Mouse (Mus musculus) Patski (cell line): ENCODE results near the gene Stip1. TPM values are rescaled to one million over a fixed set of nuclear protein-coding genes. Genes with fewer than 3 reads are reported as not detected.
"Not testable (repeated sequence)": the region's sequence is repeated elsewhere in the genome, so short reads cannot be mapped to it uniquely, and the experiment has no call there.

Experiments used
- ATAC-seq: fragments of 100-300 bp; one replicate; pipeline ENCODE4 v1.8.0; 2021
- CTCF ChIA-PET: fragments of 350-600 bp; sonication (Branson Sonifier 250); formaldehyde crosslinking; loops from one replicate; lab custom pipeline; 2022; ENCODE audit warnings: inconsistent platforms; lab: Charles Lee
- POLR2A ChIA-PET: fragments of 350-600 bp; sonication (Branson Sonifier 250); formaldehyde crosslinking; loops from one replicate; lab custom pipeline; 2022; ENCODE audit warnings: antibody characterized with exemption, inconsistent platforms; lab: Charles Lee
- DNase-seq: peaks from one replicate; pipeline ENCODE4 v3.0.0-alpha.2; 2011; ENCODE audit warnings: low read depth, low spot score
- H3K27me3 ChIP-seq: fragments of 371-371 bp; one replicate; pipeline ENCODE4 v1.5.1; 2021
- CTCF ChIP-seq: fragments of 100-300 bp; IDR thresholded peaks from one replicate; pipeline ENCODE4 v1.5.1; 2021
- in situ Hi-C: fragments of 300-500 bp; cut with MboI; formaldehyde crosslinking; loops from 3 replicates; pipeline ENCODE4 v1.11.1; 2018; ENCODE audit warnings: low pct_unique_long_range_greater_than_20kb, mixed read lengths
- polyA plus RNA-seq: library from polyadenylated mRNA; unstranded; gene quantifications from one replicate; pipeline ENCODE4 v1.2.3, GENCODE M21; 2021

The Stip1 gene
- polyA plus RNA-seq, 1 experiment from 2014 or later, result 301 TPM

DNA sequence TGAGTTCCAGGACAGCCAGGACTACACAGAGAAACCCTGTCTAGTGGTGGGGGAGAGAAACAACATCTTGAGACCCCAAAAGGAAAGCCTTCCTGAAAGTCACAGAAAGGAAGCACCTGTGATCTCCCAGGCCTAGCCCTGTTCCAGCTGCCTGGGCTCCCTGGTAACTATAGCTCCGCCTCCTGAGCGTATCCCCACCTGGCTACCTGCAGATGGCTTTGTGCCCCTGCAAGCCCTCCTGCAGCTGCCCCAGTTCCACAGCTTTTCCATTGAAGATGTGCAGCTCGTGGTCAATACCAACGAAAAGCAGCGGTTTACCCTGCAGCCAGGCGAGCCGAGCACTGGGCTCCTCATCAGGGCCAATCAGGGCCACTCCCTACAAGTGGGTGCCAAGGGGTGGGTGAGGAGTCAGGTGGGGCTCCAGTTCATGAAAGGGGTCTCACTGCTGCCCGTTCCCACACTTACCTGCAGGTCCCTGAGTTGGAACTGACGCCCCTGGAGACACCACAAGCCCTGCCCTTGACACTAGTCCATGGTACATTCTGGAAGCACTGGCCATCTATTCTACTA, 42.0 kb downstream of the Stip1 start:
- no peaks in the 10 kb centered on the region for H3K27me3 ChIP-seq
- ChIA-PET POLR2A (interaction anchor here (1.1 to 2.7 kb wide), 4 partner anchors 16 to 57 kb away, joined by 3 to 8 read pairs (median 3); no protein-coding TSS in a partner anchor), CTCF (interaction anchor here (3.0 kb wide), 1 partner anchor 19 kb away, joined by 15 read pairs; the partner anchor contains the start of gene Fkbp2)
- DNase-seq, result no peak
- in situ Hi-C loops, result no loop called here
- ATAC-seq, result no peak
- no peak for TF ChIP-seq CTCF

DNA sequence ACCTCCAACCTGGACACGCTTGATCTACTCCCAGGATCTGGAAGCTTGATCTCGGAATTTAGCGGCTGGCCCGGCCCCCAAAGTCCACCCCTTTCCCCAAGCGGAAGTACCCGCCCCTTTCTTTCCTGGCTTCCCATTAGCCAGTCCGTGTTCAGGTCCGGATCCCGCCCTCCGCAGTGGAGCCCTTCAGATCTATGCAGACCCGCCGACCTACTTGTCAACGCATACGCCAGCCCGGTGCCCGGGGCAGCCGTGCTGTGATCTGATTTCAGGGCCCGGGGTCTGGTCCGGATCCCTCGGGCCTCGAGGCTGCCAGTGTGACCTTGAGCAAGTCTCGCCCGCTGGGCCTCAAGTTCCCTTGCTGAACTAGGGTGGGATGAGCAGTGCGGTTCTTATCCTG, 43.8 kb downstream of the Stip1 start, which contains the start of the genes Nudt22 and Trpt1:
Gene Nudt22, minus strand, starts transcription at position 112 of the 400 bp plus-strand sequence.
Gene Trpt1, plus strand, starts transcription at position 126 of the 400 bp plus-strand sequence.
- ATAC-seq, result peak; percentile 73
- ChIA-PET POLR2A (interaction anchor here (0.5 to 2.7 kb wide), 11 partner anchors 9 to 44 kb away, joined by 3 to 12 read pairs (median 6); partner anchors contain the start of genes Plcb3, Ppp1r14b, Stip1 and Vegfb), CTCF (interaction anchor here (0.8 to 3.0 kb wide), 3 partner anchors 17 to 24 kb away, joined by 3 to 15 read pairs (median 4); partner anchors contain the start of gene Fkbp2)
- H3K27me3 ChIP-seq, result no peaks in the 10 kb centered on the region
- in situ Hi-C loops, result no loop called here
- TF ChIP-seq CTCF, result no peak
- DNase-seq, result no peak

GRCm38 (mm10) chr19:6995255-6995991, 44.3 kb downstream of the Stip1 start:
- H3K27me3 ChIP-seq, result no peaks in the 10 kb centered on the region
- ChIA-PET CTCF (interaction anchor here (0.8 to 3.0 kb wide), 3 partner anchors 16 to 25 kb away, joined by 3 to 15 read pairs (median 4); partner anchors contain the start of gene Fkbp2), POLR2A (interaction anchor here (0.6 to 2.7 kb wide), 9 partner anchors 8 to 54 kb away, joined by 3 to 12 read pairs (median 6); partner anchors contain the start of genes Bad, Plcb3, Stip1 and Vegfb)
- ATAC-seq (no peak), DNase-seq (no peak)
- in situ Hi-C loops, result no loop called here
- TF ChIP-seq CTCF, result no peak

DNA sequence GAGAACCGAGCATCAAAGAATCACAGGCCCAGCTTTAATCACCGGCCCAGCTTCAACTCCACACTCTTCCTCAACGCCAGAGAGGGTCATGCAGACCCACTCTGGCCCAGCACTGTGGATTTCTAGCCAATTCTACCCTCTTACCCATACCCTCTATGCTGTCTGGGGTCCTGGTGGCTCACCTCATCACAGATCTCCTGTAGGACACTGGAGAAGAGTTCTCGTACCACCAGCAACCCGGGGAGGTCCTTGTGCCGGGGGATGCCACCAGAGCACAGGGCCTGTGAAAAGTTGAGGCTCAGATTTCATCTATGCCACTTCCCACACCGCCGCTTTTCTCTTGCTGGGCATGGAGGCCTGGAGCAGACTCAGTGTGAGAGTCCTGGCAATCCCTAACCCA, 45.3 kb downstream of the Stip1 start:
- in situ Hi-C loops, result no loop called here
- DNase-seq (no peak), ATAC-seq (no peak)
- TF ChIP-seq CTCF, result no peak
- H3K27me3 ChIP-seq, result no peaks in the 10 kb centered on the region
- POLR2A ChIA-PET, result interaction anchor here (1.1 to 2.4 kb wide), 5 partner anchors 7 to 53 kb away, joined by 3 to 12 read pairs (median 6); partner anchors contain the start of genes Bad, Stip1 and Vegfb
- CTCF ChIA-PET, result no interaction called here

- ChIA-PET CTCF (no interaction called here), POLR2A (no interaction called here)
- in situ Hi-C loops, result no loop called here
- TF ChIP-seq CTCF, result no peak
- DNase-seq (no peak), ATAC-seq (no peak)
- no peaks in the 10 kb centered on the region for H3K27me3 ChIP-seq
These were observed 45.8 kb downstream of the Stip1 start for GRCm38 (mm10) chr19:6994002-6994401.

DNA sequence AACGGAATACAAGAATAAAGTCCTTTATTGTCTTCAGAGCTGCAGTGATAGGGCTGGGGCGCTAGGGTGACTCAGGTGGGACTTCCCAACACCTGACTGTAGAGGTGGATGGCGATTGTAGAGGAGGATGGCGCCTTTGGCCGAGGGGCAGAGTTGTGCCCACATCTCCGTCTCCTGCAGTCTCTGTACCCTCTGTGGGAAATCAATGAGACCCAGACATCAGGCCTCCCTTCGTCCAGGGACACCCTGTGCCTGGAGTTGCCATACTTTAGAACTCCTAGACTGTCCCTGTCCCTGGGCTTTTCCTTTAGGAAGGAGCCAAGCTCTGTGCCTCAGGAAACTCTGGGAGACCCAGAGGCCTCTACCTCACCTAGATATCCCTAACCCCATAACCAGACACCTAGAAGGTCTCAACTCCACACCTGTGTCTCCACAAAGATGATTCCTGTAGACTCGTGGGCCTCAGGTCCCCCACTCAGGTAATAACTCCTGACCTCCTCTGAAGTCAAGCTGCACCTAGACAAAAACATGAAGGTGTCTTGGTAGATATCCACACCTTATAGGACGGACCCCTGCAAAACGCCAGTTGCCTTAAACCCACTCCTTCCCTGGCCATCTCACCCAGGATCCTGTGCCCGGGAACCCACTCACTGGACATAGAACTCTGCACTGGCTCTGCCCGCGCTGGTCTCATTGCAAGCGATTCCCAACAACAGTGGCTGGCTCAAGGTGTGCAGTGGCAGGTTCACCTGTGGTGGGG, 46.6 kb downstream of the Stip1 start:
- no peak for TF ChIP-seq CTCF
- no peak for ATAC-seq
- POLR2A ChIA-PET, result no interaction called here
- DNase-seq, result no peak
- no peaks in the 10 kb centered on the region for H3K27me3 ChIP-seq
- CTCF ChIA-PET, result interaction anchor here (2.9 kb wide), 1 partner anchor 14 kb away, joined by 9 read pairs; no protein-coding TSS in a partner anchor
- in situ Hi-C loops, result no loop called here

- TF ChIP-seq CTCF, result no peak
- H3K27me3 ChIP-seq, result no peaks in the 10 kb centered on the region
- DNase-seq, result no peak
- in situ Hi-C loops, result no loop called here
- ATAC-seq, result peak; percentile 70
- ChIA-PET POLR2A (interaction anchor here (0.8 to 1.3 kb wide), 3 partner anchors 10 to 40 kb away, joined by 3 to 4 read pairs (median 3); no protein-coding TSS in a partner anchor), CTCF (interaction anchor here (2.9 kb wide), 1 partner anchor 13 kb away, joined by 9 read pairs; no protein-coding TSS in a partner anchor)
These were observed 47.5 kb downstream of the Stip1 start, which contains the start of gene Dnajc4 for GRCm38 (mm10) chr19:6992011-6992858. Gene Dnajc4 (minus strand): TSS chr19:6992572.

DNA sequence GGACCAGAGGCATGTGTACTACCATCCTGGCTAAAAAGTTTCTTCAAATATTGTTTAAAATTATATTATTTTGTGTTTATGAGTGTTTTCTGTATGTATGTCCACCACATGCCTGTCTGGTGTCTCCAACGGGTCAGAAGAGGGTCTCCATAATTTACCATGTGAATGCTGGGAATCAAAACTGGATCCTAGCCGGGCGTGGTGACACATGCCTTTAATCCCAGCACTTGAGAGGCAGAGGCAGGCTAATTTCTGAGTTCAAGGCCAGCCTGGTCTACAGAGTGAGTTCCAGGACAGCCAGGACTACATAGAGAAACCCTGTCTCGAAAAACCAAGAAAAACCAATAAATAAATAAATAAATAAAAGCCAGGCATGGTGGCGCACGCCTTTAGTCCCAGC, 48.6 kb downstream of the Stip1 start:
- H3K27me3 ChIP-seq, DNase-seq, in situ Hi-C loops, ATAC-seq: not testable (repeated sequence)
- ChIA-PET CTCF (interaction anchor here (0.8 to 2.9 kb wide), 2 partner anchors 10 to 12 kb away, joined by 3 to 9 read pairs; no protein-coding TSS in a partner anchor), POLR2A (interaction anchor here (0.8 to 1.3 kb wide), 3 partner anchors 9 to 39 kb away, joined by 3 to 4 read pairs (median 3); no protein-coding TSS in a partner anchor)

DNA sequence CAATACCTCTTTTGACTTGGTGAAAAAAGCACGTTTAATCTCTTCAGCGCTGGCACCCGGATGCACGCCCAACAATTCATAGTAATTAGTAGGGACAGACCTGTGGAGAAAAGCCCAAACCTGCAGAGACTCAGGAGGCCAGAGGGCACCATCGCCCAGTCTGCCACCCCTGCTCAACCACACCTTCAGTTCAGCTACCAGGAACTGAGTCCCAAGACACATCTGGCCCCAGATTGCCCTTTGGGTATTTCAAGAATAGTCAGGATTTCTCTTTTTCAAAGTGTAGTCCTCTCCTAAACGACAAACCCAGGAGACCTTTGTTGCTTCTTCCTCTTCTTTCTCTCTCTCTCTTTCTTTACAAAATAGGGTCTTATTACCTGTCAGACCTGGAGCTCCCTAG, 49.1 kb downstream of the Stip1 start:
- in situ Hi-C loops, result no loop called here
- CTCF ChIA-PET, result interaction anchor here (0.8 to 2.9 kb wide), 2 partner anchors 10 to 12 kb away, joined by 3 to 9 read pairs; no protein-coding TSS in a partner anchor
- DNase-seq, result no peak
- POLR2A ChIA-PET, result no interaction called here
- no peak for TF ChIP-seq CTCF
- no peak for ATAC-seq
- no peaks in the 10 kb centered on the region for H3K27me3 ChIP-seq
